Mouse (Mus musculus) T-helper 2 cell (primary cell): Measurements from ENCODE around the gene Lsm8.
"Not testable (repeated sequence)": the region's sequence is repeated elsewhere in the genome, so short reads cannot be mapped to it uniquely, and the experiment has no call there.

Experiments
- in situ Hi-C: fragments of 300-600 bp; cut with MboI, MseI; formaldehyde crosslinking; loops from one replicate; pipeline ENCODE4 v1.15.1; 2025; ENCODE audit warnings: high pct_unique_total_duplicates

Gene Lsm8

DNA sequence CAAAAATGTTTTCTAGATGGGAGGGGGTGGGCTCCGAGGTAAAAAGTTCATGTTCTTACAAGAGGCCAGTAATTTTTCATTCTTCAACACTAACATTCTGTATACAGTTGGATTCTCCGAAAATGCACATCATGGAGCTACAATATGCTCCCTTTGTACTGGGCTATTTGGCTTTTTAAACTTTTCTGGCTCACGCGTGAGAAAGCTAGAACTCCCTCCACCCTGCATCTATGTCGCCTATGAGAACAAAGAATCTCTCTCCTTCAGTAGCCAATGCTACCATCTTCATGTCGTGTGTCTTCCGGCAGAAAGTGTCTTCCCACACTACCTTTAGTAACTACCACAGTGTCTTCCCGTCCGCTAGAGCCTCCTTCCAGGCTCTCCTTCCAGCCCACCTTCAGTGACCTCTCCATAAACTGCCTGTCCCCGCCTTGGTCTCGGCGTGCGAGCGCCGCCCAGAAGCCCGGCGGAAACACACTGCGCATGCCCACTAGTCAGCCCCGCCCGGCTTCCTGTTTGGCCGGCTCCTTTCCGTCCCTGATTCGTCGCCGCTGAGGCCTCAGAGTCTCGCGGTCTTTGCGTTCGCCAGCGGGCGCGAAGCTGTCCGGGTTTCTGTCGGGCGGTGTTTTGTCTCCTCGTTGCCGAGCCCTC, at the start of gene Lsm8:
Gene Lsm8, plus strand, starts transcription at position 529 of the 651 bp plus-strand sequence.
- in situ Hi-C loops, result no loop called here

DNA sequence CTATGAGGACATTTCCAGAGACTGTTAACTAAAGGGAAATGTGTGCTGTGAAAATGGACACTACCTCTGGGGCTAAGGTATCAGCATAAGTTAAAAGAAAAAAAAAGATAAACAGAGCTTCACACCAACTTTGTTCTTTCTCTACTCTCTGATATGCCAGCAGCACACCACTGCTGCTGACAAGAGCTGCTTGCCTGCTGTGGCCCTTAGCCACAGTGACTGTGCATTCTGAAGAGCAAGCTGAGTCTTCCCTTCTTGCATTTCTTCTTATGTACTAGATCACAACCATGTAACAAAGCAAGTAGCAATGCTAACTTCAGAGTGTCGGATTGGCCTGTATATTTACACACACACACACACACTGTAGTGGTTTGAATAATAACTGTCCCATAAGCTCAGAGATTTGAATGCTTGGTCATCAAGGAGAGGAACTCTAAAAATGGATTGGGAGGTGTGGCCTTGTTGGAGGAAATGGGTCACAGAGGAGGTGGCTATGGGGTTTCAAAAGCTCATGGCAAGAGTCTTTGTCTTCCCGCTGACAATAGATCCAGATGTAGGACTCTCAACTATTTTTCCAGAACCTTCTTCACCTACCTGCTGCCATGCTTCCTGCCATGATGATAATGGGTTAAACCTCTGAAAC, 47.4 kb upstream of the Lsm8 start:
- in situ Hi-C loops, result no loop called here

DNA sequence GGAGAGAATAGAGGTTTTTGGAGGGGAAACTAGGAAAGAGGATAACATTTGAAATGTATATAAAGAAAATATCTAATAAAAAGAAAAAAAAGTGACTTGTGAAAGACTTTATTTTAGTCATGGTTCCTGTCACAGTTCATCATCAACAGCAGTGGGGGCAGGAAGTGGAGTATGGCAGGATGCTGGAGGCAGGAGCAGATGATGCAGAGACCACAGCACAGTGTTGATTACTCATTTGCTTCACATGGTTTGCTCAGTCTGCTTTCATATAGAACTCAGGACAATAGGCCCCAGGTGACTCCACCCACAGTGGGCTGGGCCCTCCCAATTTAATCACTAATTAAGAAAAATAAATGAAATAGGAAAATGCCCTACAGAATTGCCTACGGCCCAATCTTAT, 35.8 kb upstream of the Lsm8 start:
- in situ Hi-C loops, result no loop called here

DNA sequence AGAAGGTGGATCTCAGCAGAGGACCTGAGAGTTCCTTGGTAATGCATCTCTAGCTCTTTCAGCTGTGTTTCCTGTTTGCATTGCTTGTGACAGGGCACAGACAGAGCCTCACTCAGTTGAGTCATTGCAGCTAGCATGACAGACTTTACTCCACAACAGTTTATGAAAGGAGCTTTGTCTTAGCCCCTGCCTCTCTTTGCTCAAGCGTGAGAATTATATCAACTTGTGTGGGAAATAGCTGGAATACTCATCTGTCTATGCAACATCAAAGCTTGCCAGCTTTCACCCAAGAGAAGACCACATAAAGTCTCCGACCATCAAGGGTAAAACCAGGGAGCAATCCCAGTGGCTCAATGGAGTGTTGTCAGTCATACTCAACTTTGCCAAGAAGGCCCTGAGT, 32.8 kb upstream of the Lsm8 start:
- in situ Hi-C loops, result no loop called here

DNA sequence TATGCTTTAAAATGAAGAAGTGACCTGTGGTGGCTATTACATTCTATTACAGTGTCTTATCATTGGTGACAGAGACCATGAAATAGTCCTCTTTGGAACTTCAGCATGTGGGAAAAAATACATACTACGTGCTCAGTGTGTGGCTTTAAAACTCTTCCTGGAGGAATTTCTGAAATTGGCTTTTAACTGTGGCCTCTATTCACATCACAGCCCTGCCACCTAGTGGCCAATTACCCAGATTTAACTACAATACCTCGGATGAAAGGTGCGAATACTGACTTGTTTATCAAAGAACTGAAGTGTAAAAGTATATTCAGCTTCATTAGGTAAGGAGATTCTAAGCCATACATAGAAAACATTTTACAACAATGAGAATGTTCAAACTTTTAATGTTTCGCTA, 29.0 kb upstream of the Lsm8 start:
- in situ Hi-C loops, result no loop called here

DNA sequence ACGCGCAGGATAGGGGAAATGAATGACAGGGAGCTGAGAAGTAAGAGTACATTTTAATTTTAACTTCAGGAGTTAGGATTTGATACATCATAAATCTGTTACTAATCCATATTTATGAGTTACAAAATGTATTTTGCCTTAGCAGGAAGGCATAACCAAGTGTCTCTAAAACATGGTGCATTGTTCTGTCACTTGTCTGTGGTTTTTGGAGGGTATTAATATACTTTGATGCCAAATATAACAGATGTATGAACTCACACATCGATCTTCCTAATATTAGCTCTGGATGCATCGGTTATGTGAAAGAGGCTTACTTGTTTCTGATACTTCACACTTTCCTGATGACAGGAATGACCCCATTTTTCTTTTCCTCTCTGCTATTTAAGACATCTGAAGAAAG, 28.1 kb upstream of the Lsm8 start:
- in situ Hi-C loops, result no loop called here

GRCm38 (mm10) chr6:18822812-18823211, 25.6 kb upstream of the Lsm8 start:
- in situ Hi-C loops, result no loop called here

GRCm38 (mm10) chr6:18832958-18833357, 15.4 kb upstream of the Lsm8 start:
- in situ Hi-C loops, result no loop called here

DNA sequence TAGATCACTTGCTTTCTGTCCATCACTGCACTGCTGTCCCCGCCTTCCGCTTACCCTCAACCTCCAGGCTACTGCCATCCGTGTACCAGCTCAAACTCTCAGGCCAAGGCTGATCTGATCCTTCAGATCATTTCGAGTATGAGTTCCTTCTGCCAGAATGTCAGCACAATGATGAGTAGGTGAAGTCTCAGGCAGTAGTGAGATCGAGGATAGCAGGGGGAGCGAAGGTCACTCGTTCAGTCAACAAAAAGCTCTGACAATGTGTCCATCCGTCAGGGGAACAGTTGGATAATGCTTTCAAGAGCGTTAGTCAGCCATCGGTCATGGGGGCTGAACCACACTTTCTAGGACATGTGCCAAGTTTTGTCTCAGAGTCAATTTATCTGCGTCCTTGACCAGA, 3.9 kb upstream of the Lsm8 start:
- in situ Hi-C loops, result not testable (repeated sequence)

DNA sequence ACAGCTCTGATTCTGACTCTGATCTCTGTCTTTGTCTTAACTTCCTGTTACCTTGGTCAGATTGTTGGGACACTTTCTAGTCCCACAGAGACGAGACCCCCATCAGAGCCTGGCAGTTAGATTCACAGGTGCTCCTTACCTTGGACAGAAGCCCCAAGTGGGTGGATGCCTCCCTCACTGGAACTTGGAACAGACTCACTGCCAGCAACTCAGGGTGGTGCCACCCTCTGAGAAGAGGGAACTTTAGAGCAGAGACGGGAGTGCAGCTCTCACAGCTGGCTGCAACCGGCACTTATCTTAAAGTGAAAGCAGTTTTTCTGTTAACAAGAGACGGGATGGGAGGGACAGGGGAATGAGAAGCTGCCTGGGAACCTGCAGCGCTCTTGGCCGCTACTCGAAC, 2.8 kb upstream of the Lsm8 start:
- in situ Hi-C loops, result not testable (repeated sequence)

DNA sequence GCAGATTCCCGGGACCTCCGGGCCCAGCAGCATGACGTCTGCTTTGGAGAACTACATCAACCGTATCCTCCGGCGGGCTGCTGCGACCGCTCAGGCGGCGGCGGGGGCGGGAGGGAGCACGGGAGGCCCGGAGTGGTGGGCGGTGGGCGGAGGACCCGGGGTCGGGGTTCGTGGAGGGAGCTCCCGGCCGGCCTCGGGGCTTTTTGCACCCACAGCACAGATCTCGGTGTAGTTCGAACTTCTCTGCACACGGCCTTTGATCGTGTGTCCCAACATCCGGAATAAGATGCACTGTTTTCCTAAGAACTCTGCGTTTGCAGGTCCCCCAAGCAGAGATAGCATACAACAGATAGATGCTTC, 303 bp downstream of the Lsm8 start:
- in situ Hi-C loops, result no loop called here

- in situ Hi-C loops, result no loop called here
Observed at GRCm38 (mm10) chr6:18855323-18855722, 6.9 kb downstream of the Lsm8 start.

DNA sequence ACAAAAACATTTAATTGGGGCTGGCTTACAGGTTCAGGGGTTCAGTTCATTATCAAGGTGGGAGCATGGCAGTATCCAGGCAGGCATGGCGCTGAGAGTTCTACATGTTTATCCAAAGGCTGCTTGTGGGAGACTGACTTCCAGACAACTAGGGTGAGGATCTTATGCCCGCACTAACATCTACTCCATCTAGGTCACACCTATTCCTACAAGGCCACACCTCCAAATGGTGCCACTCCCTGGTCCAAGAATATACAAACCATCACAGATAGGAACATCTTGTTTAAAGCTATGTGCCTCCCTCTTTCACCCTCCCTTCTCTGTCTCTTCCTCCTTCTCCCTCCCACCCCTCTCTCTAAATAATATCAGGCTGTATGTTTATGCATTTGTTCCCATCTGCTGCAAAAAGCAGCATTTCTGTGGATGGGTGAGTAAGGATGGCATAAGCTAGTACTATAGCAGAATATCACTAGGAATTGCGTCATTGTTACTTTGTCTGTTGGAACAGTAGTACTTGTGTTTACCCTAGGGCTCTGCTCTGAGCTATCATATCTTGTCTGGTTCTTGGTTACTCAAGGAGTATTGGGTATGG, 8.2 kb downstream of the Lsm8 start:
- in situ Hi-C loops, result no loop called here

DNA sequence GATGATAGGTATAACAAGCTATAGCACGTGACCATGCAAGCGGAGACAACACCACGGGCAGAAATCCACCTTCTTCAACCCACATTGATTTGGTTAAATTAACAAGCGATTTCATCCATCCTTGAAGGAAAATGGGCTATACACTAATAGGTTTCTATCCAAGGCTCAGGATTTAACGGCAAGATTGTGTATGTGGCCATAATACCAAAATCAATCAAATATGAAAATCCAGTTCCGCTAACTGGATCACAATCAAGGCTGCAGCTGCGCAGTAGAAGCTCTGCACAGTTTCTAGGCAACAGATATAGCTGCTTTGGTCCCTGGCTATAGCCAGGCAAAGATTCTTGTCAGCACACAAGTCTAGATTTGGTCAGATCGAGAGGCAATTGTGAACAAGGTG, 17.6 kb downstream of the Lsm8 start, which contains the start of gene Ankrd7:
Gene Ankrd7, plus strand, starts transcription at position 301 of the 400 bp plus-strand sequence.
- in situ Hi-C loops, result no loop called here

DNA sequence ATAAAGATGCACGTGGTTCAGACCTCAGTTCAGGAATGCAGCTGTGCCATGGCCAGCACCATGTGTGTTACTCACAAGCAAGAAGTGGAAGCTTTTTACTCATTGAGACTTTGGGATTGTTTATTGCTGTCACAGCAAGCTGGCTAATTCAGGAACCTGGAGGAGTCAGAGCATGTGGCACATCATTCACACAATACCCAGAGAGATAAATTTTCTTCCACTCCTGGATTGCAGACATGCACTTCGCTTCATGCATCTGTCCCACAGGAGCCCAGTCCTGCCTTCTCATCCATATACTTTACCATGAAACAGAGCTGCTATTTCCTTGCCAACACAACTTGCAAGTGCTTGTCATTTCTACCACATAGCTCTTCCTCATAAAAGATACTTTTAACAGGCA, 40.7 kb downstream of the Lsm8 start:
- in situ Hi-C loops, result no loop called here

GRCm38 (mm10) chr6:18894142-18894541, 45.8 kb downstream of the Lsm8 start:
- in situ Hi-C loops, result no loop called here
